Mouse (Mus musculus) liver, embryonic 15.5 days (tissue): ENCODE data around the gene Foxp1. TPM values are rescaled to one million over a fixed set of nuclear protein-coding genes. Genes with fewer than 3 reads are reported as not detected.
A peak's percentile ranks its signal among the peaks of the same experiment; 100 is the strongest.

Source experiments
- ATAC-seq: fragments of 200-750 bp; cut with Nextera tagmentation; 2 replicates; pipeline ENCODE4 v1.8.0; 2017; ENCODE audit warnings: moderate number of reproducible peaks, mild to moderate bottlenecking, moderate library complexity; ENCODE audit not compliant: insufficient read depth
- H3K27ac ChIP-seq: fragments of 300-500 bp; sonication (generic); replicated peaks from 2 replicates; pipeline ENCODE4 v1.5.1; 2015; ENCODE audit warnings: mild to moderate bottlenecking, inconsistent platforms
- H3K27me3 ChIP-seq: fragments of 300-500 bp; sonication (generic); 2 replicates; pipeline ENCODE4 v1.6.1; 2015; ENCODE audit warnings: mild to moderate bottlenecking, inconsistent platforms
- H3K36me3 ChIP-seq: fragments of 300-500 bp; sonication (generic); replicated peaks from 2 replicates; pipeline ENCODE4 v1.6.1; 2015; ENCODE audit warnings: moderate library complexity, mild to moderate bottlenecking, inconsistent platforms
- H3K4me1 ChIP-seq: fragments of 300-500 bp; sonication (generic); replicated peaks from 2 replicates; pipeline ENCODE4 v1.6.1; 2015; ENCODE audit warnings: inconsistent platforms
- H3K4me2 ChIP-seq: fragments of 300-500 bp; sonication (generic); 2 replicates; pipeline ENCODE4 v1.6.1; 2015; ENCODE audit warnings: moderate library complexity, mild to moderate bottlenecking, inconsistent platforms
- H3K4me3 ChIP-seq: fragments of 300-500 bp; sonication (generic); replicated peaks from 2 replicates; pipeline ENCODE4 v1.5.1; 2015; ENCODE audit warnings: mild to moderate bottlenecking, inconsistent platforms
- H3K9ac ChIP-seq: fragments of 300-500 bp; sonication (generic); 2 replicates; pipeline ENCODE4 v1.6.1; 2015; ENCODE audit warnings: moderate library complexity, mild to moderate bottlenecking, inconsistent platforms
- H3K9me3 ChIP-seq: fragments of 300-500 bp; sonication (generic); replicated peaks from 2 replicates; pipeline ENCODE4 v1.6.1; 2016; ENCODE audit warnings: inconsistent platforms
- WGBS: fragments of 180-500 bp; shearing (Covaris S2); methylation state at CpG from one replicate; pipeline ENCODE4 v1.1.7; 2015; ENCODE audit warnings: mixed read lengths; ENCODE audit not compliant: insufficient replicate concordance; 5-methylcytosine and 5-hydroxymethylcytosine counted together
- polyA plus RNA-seq: library from polyadenylated mRNA; unstranded; fragments of >200 nt; fragmentation: Nextera tagmentation; extraction: Ambion mirVana; gene quantifications from 2 replicates; pipeline ENCODE4 v1.2.1, GENCODE M21; 2015

The Foxp1 gene
- polyA plus RNA-seq, 1 experiment from 2014 or later: 15.2 TPM

DNA sequence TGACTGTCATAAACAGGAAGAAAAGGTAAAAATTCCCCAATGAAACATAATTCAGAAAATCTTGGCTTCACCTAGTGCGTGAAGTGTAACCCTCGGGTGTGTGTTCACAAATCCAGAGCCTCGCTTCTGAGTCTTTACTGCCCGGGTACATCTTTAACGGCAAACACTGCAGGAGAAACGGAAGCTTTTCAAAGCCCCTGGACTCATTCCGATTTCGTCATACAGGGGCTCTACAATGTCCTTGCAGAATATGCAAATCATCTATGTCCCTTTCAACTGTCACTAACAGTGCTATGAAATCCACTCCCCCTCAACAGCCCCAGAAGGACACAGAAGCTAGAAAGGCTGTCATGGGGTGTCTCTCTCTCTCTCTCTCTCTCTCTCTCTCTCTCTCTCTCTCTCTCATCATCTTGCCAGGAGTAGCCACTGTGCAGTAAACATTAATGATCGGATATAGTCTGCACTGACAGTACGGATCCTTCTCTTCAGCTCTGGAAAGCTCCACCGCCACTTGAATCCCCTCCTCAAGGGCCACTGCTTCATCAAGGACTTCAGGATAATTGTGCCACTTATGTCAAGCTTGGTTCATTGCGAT is 331.4 kb downstream of the Foxp1 start:
- Histone ChIP-seq H3K4me3 (no peak overlapping the region), H3K27ac (no peak overlapping the region), H3K4me1 (peaks cover 22% of the 10 kb centered on the region), H3K4me2 (no peak overlapping the region; the same call in 1 of the 2 replicates), H3K9ac (no peak overlapping the region), H3K27me3 (no peaks in the 10 kb centered on the region), H3K36me3 (no peaks in the 10 kb centered on the region), H3K9me3 (no peaks in the 10 kb centered on the region)
- ATAC-seq: no peak
- WGBS: 51% methylated on average over 12 of the region's 12 CpGs

DNA sequence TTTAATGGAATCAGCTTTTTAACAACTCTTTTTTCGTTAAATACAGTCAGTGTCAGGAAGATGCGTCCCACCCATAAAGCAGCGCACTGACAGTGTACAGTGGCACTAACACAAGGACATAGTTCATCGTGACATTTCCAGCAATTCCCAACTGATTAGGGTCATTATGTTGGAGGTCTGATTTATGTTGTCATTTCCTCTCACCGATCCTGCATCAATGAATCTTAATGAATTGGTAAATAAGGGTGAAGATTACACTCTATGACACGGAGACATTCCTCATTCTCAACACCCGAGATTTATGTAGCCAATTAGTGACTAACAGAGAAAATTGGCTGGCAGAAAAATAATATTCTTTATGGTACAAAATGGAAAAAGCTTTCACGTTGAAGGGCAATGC is 332.6 kb downstream of the Foxp1 start:
- no peaks in the 10 kb centered on the region for H3K9me3 ChIP-seq
- no peaks in the 10 kb centered on the region for H3K36me3 ChIP-seq
- peaks cover 22% of the 10 kb centered on the region for H3K4me1 ChIP-seq
- no peak overlapping the region for H3K9ac ChIP-seq
- no peak overlapping the region for H3K27ac ChIP-seq
- H3K27me3 ChIP-seq: no peaks in the 10 kb centered on the region
- H3K4me3 ChIP-seq: no peak overlapping the region
- ATAC-seq: no peak
- H3K4me2 ChIP-seq: no peak overlapping the region
- 57% methylated on average over 8 of the region's 8 CpGs for WGBS

DNA sequence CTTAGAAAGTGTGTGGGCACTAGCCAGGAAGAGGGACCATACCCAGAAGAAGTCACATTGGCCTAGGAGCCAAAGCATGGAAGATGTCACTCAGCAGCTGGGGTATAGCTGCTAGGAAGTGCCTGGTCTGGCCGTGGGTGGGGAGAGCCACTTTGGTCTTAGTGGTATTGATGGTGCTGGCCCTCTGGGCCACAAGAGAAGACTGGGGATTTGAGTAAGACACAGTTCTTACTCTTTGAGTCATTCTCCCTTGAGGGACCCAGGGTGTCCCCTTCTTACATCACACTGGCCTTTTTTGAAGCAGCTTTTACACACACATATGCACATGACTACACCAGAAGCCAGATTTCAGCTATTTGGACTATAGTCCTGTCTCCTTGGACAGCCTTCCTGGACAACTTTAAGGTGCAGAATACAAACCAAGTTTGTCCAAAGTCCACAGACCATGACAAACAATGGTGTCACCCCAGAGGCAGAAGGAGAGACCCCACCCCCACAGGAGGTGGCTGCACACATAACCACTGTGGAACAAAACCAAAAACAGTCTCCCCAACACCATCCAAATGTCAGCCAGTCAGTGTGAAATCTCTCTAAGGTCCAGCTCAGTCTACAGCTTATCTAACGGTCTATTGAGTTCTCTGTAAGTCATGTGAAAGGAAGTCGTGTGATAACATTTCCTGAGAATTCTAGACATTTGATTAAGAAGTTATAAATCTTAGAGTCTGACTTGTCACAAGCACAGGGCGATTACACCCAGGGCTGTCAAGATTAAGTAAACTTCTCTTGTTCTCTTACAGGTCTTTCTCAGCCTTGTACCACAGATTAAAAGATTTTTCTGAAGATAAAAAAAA is 333.9 kb downstream of the Foxp1 start:
- Histone ChIP-seq H3K36me3 (no peaks in the 10 kb centered on the region), H3K4me2 (no peak overlapping the region), H3K9ac (no peak overlapping the region), H3K4me1 (peaks cover 19% of the 10 kb centered on the region), H3K9me3 (no peaks in the 10 kb centered on the region), H3K27ac (no peak overlapping the region), H3K4me3 (no peak overlapping the region), H3K27me3 (no peaks in the 10 kb centered on the region)
- WGBS: 14% methylated on average over 4 of the region's 4 CpGs
- no peak for ATAC-seq

DNA sequence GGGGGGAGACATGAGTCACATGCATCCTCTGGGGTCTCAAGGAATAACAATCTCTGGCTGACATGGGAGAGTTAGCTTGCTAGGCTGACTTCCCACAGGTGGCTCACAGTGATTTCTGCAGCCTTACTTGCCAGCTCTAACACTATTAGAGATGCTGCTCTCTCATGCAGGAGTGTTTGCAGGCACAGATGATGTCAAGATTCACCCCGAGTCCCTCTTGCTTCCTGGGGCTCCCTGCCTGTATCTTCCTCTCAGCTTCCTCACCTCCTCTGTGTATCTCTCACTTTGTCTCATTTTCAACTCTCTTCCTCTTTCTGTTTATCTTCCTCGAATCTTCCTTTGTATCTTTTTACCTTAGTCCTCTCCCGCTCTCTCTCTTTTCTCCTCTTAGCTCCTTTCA is 334.6 kb downstream of the Foxp1 start:
- no peak overlapping the region for H3K4me2 ChIP-seq
- no peaks in the 10 kb centered on the region for H3K27me3 ChIP-seq
- H3K9me3 ChIP-seq: no peaks in the 10 kb centered on the region
- H3K36me3 ChIP-seq: no peaks in the 10 kb centered on the region
- 32% methylated on average over 3 of the region's 3 CpGs for WGBS
- H3K9ac ChIP-seq: no peak overlapping the region
- no peak for ATAC-seq
- peaks cover 18% of the 10 kb centered on the region for H3K4me1 ChIP-seq
- H3K4me3 ChIP-seq: no peak overlapping the region
- no peak overlapping the region for H3K27ac ChIP-seq

DNA sequence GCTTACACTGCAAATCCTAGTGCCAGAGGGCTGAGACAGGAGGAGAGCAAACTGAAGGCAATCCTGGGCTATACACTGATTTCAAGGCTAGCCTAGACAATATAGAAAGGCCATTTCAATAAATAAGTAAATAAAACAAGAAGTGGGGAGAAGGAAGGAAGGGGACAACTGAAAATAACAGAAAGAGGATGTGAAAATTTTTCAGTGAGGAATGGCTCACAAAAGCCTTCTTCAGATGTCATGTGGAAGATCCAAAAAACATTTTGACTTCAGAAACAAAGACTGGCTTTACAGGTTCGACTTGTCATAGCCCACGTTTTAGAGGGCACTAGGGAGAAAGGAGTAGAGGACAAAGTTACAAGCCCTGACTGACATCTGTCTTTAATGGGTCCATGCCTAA is 335.1 kb downstream of the Foxp1 start:
- Histone ChIP-seq H3K27ac (no peak overlapping the region), H3K4me3 (no peak overlapping the region), H3K27me3 (no peaks in the 10 kb centered on the region), H3K9ac (no peak overlapping the region), H3K4me2 (no peak overlapping the region), H3K4me1 (peaks cover 18% of the 10 kb centered on the region), H3K36me3 (no peaks in the 10 kb centered on the region), H3K9me3 (no peaks in the 10 kb centered on the region)
- ATAC-seq: no peak
- 30% methylated on average over 2 of the region's 2 CpGs for WGBS

DNA sequence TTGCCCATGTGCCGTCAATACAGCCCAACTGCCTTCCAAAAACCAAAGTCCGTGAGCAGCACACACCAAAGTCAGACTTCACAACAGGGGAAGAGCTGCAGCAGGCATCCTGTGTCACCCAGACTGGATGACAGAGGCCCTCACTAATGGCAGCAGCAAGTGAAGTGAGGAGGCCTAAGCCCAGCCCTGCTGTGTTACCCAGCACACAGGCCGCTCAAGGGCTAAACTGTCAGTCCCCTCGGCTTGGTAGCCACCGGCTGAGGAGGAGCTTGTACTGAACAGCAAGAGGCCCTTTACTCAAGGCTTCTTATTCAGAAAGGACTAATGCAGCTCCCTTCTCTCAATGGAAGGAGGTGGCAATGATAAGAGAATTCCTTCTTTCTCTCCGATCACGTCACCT is 336.0 kb downstream of the Foxp1 start:
- Histone ChIP-seq H3K4me1 (peaks cover 15% of the 10 kb centered on the region), H3K9ac (no peak overlapping the region), H3K36me3 (no peaks in the 10 kb centered on the region), H3K27me3 (no peaks in the 10 kb centered on the region), H3K9me3 (no peaks in the 10 kb centered on the region), H3K4me2 (no peak overlapping the region), H3K4me3 (no peak overlapping the region), H3K27ac (no peak overlapping the region)
- no peak for ATAC-seq
- WGBS: 63% methylated on average over 7 of the region's 7 CpGs

DNA sequence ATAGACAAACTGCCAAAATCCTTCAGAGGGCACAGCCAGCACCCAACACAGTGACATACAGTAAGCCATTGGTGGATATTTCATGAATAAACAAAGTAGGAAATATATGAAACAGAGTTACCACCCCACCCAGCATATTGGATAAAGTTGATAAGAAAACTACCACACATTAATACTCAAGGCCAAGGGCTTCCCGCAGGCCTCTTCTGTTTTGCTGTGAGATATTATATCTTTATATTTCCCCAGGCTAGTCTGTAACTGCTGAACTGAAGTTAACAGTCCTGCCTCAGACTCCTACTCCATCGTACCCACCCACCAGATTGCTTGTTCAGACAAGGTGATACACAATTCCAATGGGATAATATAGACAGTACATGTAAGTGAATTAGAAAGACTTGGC is 336.7 kb downstream of the Foxp1 start:
- no peak for ATAC-seq

DNA sequence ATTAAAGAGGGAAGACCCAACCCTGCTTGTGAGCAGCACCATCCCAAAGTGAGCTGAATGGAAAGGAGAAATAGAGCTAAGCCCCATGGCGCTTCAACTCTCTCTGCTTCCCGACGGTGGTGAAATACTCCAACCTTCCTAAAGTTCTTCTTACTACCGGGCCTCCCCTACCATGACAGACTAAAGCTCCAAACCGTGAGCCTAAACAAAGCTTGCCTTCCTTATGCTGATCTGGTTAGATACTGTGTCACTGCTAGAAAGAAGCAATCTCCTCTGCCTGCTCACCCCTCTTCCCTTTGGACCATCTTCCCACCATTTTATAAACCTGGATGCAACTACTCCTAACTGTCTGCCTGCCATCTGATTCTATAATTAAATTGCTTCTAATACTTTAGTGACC is 338.5 kb downstream of the Foxp1 start:
- Histone ChIP-seq H3K4me3 (no peak overlapping the region), H3K27me3 (no peaks in the 10 kb centered on the region), H3K4me1 (peaks cover 15% of the 10 kb centered on the region; the same call in 1 of the 2 replicates), H3K9me3 (no peaks in the 10 kb centered on the region), H3K9ac (no peak overlapping the region), H3K27ac (no peak overlapping the region), H3K36me3 (no peaks in the 10 kb centered on the region), H3K4me2 (no peak overlapping the region)
- WGBS: 75% methylated on average over 5 of the region's 5 CpGs
- no peak for ATAC-seq

More for the DNA sequence above, 336.7 kb downstream of the Foxp1 start:
- Histone ChIP-seq H3K27me3 (no peaks in the 10 kb centered on the region), H3K27ac (no peak overlapping the region), H3K4me2 (no peak overlapping the region), H3K36me3 (no peaks in the 10 kb centered on the region), H3K4me1 (peaks cover 15% of the 10 kb centered on the region; the same call in 1 of the 2 replicates), H3K9ac (no peak overlapping the region), H3K4me3 (no peak overlapping the region), H3K9me3 (no peaks in the 10 kb centered on the region)
- WGBS: 18% methylated on average over 2 of the region's 2 CpGs

DNA sequence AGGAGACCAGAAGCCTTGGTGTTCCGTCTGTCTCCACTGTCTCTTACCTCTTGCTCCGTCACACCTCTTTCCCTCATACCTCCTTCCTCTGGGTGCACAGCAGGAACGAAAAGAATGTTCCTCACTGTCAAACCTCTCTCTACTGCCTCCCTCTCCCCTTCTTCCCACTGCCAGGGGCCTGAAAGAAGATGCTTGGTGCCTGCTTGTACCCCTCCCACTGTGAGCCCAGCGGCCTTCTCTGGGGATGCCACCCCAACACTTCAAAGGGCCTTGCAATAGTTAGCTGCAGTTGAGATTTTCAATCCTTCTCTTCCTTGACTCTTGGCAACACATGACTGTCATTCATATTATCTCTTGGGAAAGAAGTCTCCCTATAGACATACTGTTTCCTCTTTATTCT is 339.7 kb downstream of the Foxp1 start:
- Histone ChIP-seq H3K4me3 (no peak overlapping the region), H3K9ac (no peak overlapping the region), H3K4me2 (no peak overlapping the region), H3K4me1 (peaks cover 5% of the 10 kb centered on the region; the same call in 1 of the 2 replicates), H3K36me3 (no peaks in the 10 kb centered on the region), H3K9me3 (no peaks in the 10 kb centered on the region), H3K27ac (no peak overlapping the region), H3K27me3 (no peaks in the 10 kb centered on the region)
- no peak for ATAC-seq
- 75% methylated on average over 4 of the region's 4 CpGs for WGBS

DNA sequence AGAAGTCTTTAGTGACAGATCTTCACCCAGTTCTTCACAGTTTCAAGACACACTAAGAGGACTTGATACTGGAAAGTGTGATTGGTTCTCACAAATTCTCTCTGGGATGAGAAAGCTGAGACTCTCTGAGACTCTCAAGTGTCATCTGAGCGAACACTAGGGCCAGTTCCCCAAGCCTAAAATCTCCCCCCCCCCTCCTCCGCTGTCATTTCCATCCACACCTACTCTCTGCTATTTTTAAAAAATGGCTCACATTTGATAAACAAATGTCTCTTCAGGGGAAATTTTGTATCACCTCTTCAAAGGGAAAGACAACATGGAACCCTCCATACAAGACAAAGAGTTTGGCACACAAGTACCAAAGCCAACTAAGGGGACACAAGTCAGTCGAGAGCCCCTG is 346.3 kb downstream of the Foxp1 start:
- Histone ChIP-seq H3K4me2 (no peak overlapping the region), H3K27ac (no peak overlapping the region), H3K9ac (no peak overlapping the region), H3K4me3 (no peak overlapping the region), H3K9me3 (no peaks in the 10 kb centered on the region), H3K27me3 (no peaks in the 10 kb centered on the region), H3K4me1 (peaks cover 28% of the 10 kb centered on the region), H3K36me3 (no peaks in the 10 kb centered on the region)
- 71% methylated on average over 3 of the region's 3 CpGs for WGBS
- no peak for ATAC-seq

DNA sequence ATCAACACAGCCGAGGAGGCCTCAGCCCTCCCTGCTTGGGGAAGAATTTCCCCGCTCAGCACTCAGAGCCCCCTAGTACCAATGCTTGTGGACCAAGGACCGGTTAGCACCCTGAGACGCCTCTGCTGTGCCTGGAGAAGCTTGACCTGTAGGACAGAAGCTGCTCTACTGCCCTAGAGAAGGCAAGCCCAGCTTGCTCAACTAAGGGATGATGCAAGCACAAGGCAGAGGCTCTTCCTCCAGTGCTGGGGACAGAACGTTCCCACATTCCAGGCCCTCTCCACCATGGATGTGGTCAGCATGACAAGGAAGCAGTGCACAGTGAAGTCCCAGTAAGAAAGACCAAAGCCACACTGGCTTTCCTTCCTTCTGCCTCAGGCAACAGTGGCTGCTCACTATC is 347.1 kb downstream of the Foxp1 start:
- H3K9ac ChIP-seq: no peak overlapping the region
- peak overlapping the region; percentile 62 for H3K27ac ChIP-seq
- no peaks in the 10 kb centered on the region for H3K36me3 ChIP-seq
- no peaks in the 10 kb centered on the region for H3K27me3 ChIP-seq
- no peaks in the 10 kb centered on the region for H3K9me3 ChIP-seq
- peak; percentile 18; the same call in 1 of the 2 replicates for ATAC-seq
- 56% methylated on average over 5 of the region's 5 CpGs for WGBS
- no peak overlapping the region for H3K4me2 ChIP-seq
- H3K4me1 ChIP-seq: peaks cover 28% of the 10 kb centered on the region
- no peak overlapping the region for H3K4me3 ChIP-seq
